Mouse (Mus musculus) embryonic fibroblast, embryonic 13.5 days (primary cell): ENCODE measurements around the gene Eea1.

Experiments
- CTCF ChIP-seq: IDR thresholded peaks from 2 replicates; pipeline ENCODE4 v1.5.1; 2011; ENCODE audit warnings: mild to moderate bottlenecking, control low read depth, low read length, moderate library complexity, borderline replicate concordance; ENCODE audit not compliant: insufficient read depth
- POLR2A ChIP-seq: IDR thresholded peaks from 2 replicates; pipeline ENCODE4 v1.6.1; 2011; ENCODE audit warnings: low read depth, mild to moderate bottlenecking, control low read depth, low read length, moderate library complexity

DNA sequence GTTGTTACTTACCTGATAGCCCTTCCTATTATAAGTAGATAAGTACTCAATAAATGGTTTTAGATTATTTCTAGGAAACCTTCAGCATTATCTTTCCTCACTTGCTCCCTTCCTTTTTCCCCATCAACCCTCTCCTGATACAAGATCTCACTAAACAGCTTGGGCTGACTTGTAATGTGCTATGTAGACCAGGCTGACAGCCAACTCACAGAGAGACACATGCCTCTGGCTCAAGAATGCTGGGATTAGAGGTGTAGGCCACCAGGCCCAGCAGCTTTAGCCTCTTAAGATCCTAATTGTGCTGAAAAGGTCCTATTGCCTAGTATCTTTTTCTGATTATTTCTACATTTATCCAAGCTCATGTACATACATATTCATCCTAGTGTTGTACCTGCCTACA lies 95.5 kb downstream of the Eea1 start:
- no peak for TF ChIP-seq CTCF
- TF ChIP-seq POLR2A, result no peak
